Mouse (Mus musculus): Measurements from ENCODE around the gene Lipo2.

- TF ChIP-seq GATA1 (IDR thresholded peaks at IDR 0.05; ENCODE audit: borderline replicate concordance, low read length) (no peak), FLI1 (IDR thresholded peaks at IDR 0.05; ENCODE audit: low read length) (no peak)
These were observed 35.6 kb upstream of the Lipo2 start for GRCm38 (mm10) chr19:33786576-33787277.
